Comparison of ENCODE assay signal across 8 mouse cellular contexts in genomic region chr8:110969910-110970770, GRCm38 (mm10). TPM values are rescaled to one million over a fixed set of nuclear protein-coding genes. Genes with fewer than 3 reads are reported as not detected.
DNase-seq lines count a peak whose midpoint lies in the region; ATAC-seq and TF ChIP-seq lines count a peak whose summit lies in the region.

No protein-coding gene starts in this region.

- 0 out of 2 replicates have a peak, but pooled peaks have one; percentile 50 for TF ChIP-seq POLR2A in liver, adult 2 months (IDR thresholded peaks at IDR 0.05; ENCODE audit: extremely low read depth, insufficient read depth, low read length)

- no peaks in the 10 kb centered on the region for H3K9me3 ChIP-seq in forebrain, embryonic 12.5 days
- H3K9me3 ChIP-seq in heart, embryonic 15.5 days (replicated peaks): no peaks in the 10 kb centered on the region

- H3K4me2 ChIP-seq in forebrain, embryonic 12.5 days: peak overlapping the region; percentile 77
- H3K4me2 ChIP-seq in heart, embryonic 15.5 days: peak overlapping the region; percentile 92

- H3K4me3 ChIP-seq in forebrain, embryonic 12.5 days (replicated peaks): peak overlapping the region; percentile 54
- peak overlapping the region; percentile 62 for H3K4me3 ChIP-seq in heart, embryonic 15.5 days
- H3K4me3 ChIP-seq in liver, adult 2 months (ENCODE audit: insufficient read depth, low read depth, low read length): peak overlapping the region; percentile 71

- H3K27me3 ChIP-seq in forebrain, embryonic 12.5 days: no peaks in the 10 kb centered on the region
- H3K27me3 ChIP-seq in heart, embryonic 15.5 days: no peaks in the 10 kb centered on the region
- no peaks in the 10 kb centered on the region for H3K27me3 ChIP-seq in liver, adult 2 months (ENCODE audit: control insufficient read depth, insufficient read depth, low read length)

- WGBS in forebrain, embryonic 12.5 days: 4% methylated on average over 45 of the region's 45 CpGs
- WGBS in heart, embryonic 15.5 days: 7% methylated on average over 45 of the region's 45 CpGs
- WGBS in liver, adult 2 months: 6% methylated on average over 45 of the region's 45 CpGs

- H3K36me3 ChIP-seq in forebrain, embryonic 12.5 days (replicated peaks): peaks cover 29% of the 10 kb centered on the region
- peaks cover 15% of the 10 kb centered on the region for H3K36me3 ChIP-seq in heart, embryonic 15.5 days
- H3K36me3 ChIP-seq in liver, adult 2 months (ENCODE audit: control insufficient read depth, insufficient read depth, low read length): 0 out of 2 replicates have a peak, but pooled peaks cover 2% of the 10 kb centered on the region

- ATAC-seq in forebrain, embryonic 12.5 days (ENCODE audit: low FRiP score): peak; percentile 99
- peak; percentile 89 for ATAC-seq in heart, embryonic 15.5 days (replicated peaks; ENCODE audit: insufficient number of reproducible peaks, insufficient read depth, low FRiP score, low read depth)

- DNase-seq in CD4-positive helper T cell, adult 2 months (ENCODE audit: low read depth, low spot score): peak; percentile 93
- peak; percentile 87 for DNase-seq in c-Kit-positive CD71-positive TER-119-positive erythroid progenitor cells, embryonic 14.5 days (ENCODE audit: low spot score)
- DNase-seq in kidney, postnatal 10 days: peak; percentile 93
- peak; percentile 84 for DNase-seq in liver, adult 2 months (ENCODE audit: extremely low read depth, low read depth, low spot score)
- peak; percentile 52 to 77 for DNase-seq in monocyte, adult 2 months (ENCODE audit: low read depth in 1 of 2, low spot score in 2 of 2)
- peak; percentile 70 to 88 for DNase-seq in spleen, postnatal 10 days (ENCODE audit: low spot score in 2 of 2)

- H3K4me1 ChIP-seq in forebrain, embryonic 12.5 days: peaks cover 7% of the 10 kb centered on the region
- H3K4me1 ChIP-seq in heart, embryonic 15.5 days (replicated peaks): peaks cover 26% of the 10 kb centered on the region
- peaks cover 9% of the 10 kb centered on the region for H3K4me1 ChIP-seq in liver, adult 2 months (ENCODE audit: control insufficient read depth, insufficient read depth, low read length)

- H3K79me2 ChIP-seq in liver, adult 2 months (ENCODE audit: control insufficient read depth, insufficient read depth, low read length): no peaks in the 10 kb centered on the region

- H3K27ac ChIP-seq in forebrain, embryonic 12.5 days: peak overlapping the region; percentile 50
- H3K27ac ChIP-seq in heart, embryonic 15.5 days: peak overlapping the region; percentile 51
- peak overlapping the region; percentile 16; the same call in 1 of the 2 replicates for H3K27ac ChIP-seq in liver, adult 2 months (replicated peaks; ENCODE audit: insufficient read depth, low read depth, low read length)

- no peak for TF ChIP-seq CTCF in liver, adult 2 months (IDR thresholded peaks at IDR 0.05; ENCODE audit: low read depth, low read length)

- H3K9ac ChIP-seq in forebrain, embryonic 12.5 days: peak overlapping the region; percentile 65
- peak overlapping the region; percentile 58 for H3K9ac ChIP-seq in heart, embryonic 15.5 days
- peak overlapping the region; percentile 84 for H3K9ac ChIP-seq in liver, adult 2 months (ENCODE audit: low read depth, low read length)

RNA-seq across cellular contexts. Expression of gene Ddx19a, which starts 27.5 kb away (rescaled TPM):
- 18.8 and 20.7 TPM in 2 replicates for polyA plus RNA-seq in forebrain, embryonic 12.5 days (2016; fragmentation: Nextera tagmentation; extraction: Ambion mirVana)
- polyA plus RNA-seq in heart, embryonic 15.5 days (2015; fragmentation: Nextera tagmentation; extraction: Ambion mirVana): 8.6 and 12.5 TPM in 2 replicates
- 10.2 and 15.1 TPM in 2 replicates for total RNA-seq in liver, adult 2 months (2014; rRNA removed)
- polyA plus RNA-seq in liver, adult 2 months (2012; rRNA removed): 11.8 and 12.0 TPM in 2 replicates

RNA-seq across cellular contexts. Expression of gene St3gal2, which starts 50.4 kb away (rescaled TPM):
- polyA plus RNA-seq in forebrain, embryonic 12.5 days (2016; fragmentation: Nextera tagmentation; extraction: Ambion mirVana): 26.2 and 27.2 TPM in 2 replicates
- 15.2 and 17.2 TPM in 2 replicates for polyA plus RNA-seq in heart, embryonic 15.5 days (2015; fragmentation: Nextera tagmentation; extraction: Ambion mirVana)
- total RNA-seq in liver, adult 2 months (2014; rRNA removed): 0.83 and 1.3 TPM in 2 replicates
- polyA plus RNA-seq in liver, adult 2 months (2012; rRNA removed): 1.2 and 1.5 TPM in 2 replicates

Comparison
In these comparisons a context has a peak if more than half of its experiments do, and no peak if none do; other contexts are left out.
1. Peak in every context shown above with its lines: DNase-seq, ATAC-seq, H3K4me3 ChIP-seq and H3K27ac ChIP-seq.